Mouse (Mus musculus) thymus, adult 2 months (tissue): ENCODE data around the gene Gldc. TPM values are rescaled to one million over a fixed set of nuclear protein-coding genes. Genes with fewer than 3 reads are reported as not detected.

ENCODE experiments used
- DNase-seq: peaks from one replicate; pipeline ENCODE4 v3.0.0; 2021
- H3K27ac ChIP-seq: fragments of 200-500 bp; 2 replicates; pipeline ENCODE4 v1.5.1; 2012; ENCODE audit warnings: low read length, control low read depth; ENCODE audit not compliant: control insufficient read depth, insufficient read depth
- H3K27me3 ChIP-seq: fragments of 200-500 bp; 2 replicates; pipeline ENCODE4 v1.6.1; 2012; ENCODE audit warnings: mild to moderate bottlenecking, low read length, moderate library complexity, mixed read lengths; ENCODE audit not compliant: control insufficient read depth, insufficient read depth
- H3K36me3 ChIP-seq: fragments of 200-500 bp; 2 replicates; pipeline ENCODE4 v1.6.1; 2012; ENCODE audit warnings: mild to moderate bottlenecking, low read length, moderate library complexity; ENCODE audit not compliant: control insufficient read depth, insufficient read depth
- H3K4me1 ChIP-seq: fragments of 200-500 bp; replicated peaks from 2 replicates; pipeline ENCODE4 v1.6.1; 2012; ENCODE audit warnings: low read length; ENCODE audit not compliant: control insufficient read depth, insufficient read depth
- H3K4me3 ChIP-seq: fragments of 200-500 bp; 2 replicates; pipeline ENCODE4 v1.5.1; 2012; ENCODE audit warnings: mild to moderate bottlenecking, low read length, control low read depth, moderate library complexity; ENCODE audit not compliant: control insufficient read depth, insufficient read depth
- CTCF ChIP-seq: fragments of 200-500 bp; IDR thresholded peaks from 2 replicates; pipeline ENCODE4 v1.5.1; 2012; ENCODE audit warnings: mild to moderate bottlenecking, control low read depth, low read length, moderate library complexity, borderline replicate concordance; ENCODE audit not compliant: control insufficient read depth, poor library complexity, insufficient read depth; ENCODE audit errors: extremely low read depth
- POLR2A ChIP-seq: fragments of 200-500 bp; IDR thresholded peaks from 2 replicates; pipeline ENCODE4 v1.6.1; 2012; ENCODE audit warnings: mild to moderate bottlenecking, low read length, control low read depth, moderate library complexity; ENCODE audit not compliant: control insufficient read depth, poor library complexity, insufficient read depth; ENCODE audit errors: extremely low read depth
- WGBS: fragments of 180-500 bp; shearing (Covaris S2); methylation state at CpG from one replicate; pipeline ENCODE4 v1.1.7; 2018; 5-methylcytosine and 5-hydroxymethylcytosine counted together
- polyA plus RNA-seq: library from polyadenylated mRNA; depleted of rRNA; stranded (reverse); fragments of >200 nt; gene quantifications from 2 replicates; pipeline ENCODE4 v1.2.3, GENCODE M21; 2012

Gene Gldc
- polyA plus RNA-seq, 1 experiment = 0.13 TPM

- 81% methylated on average over 1 of the region's 1 CpGs for WGBS
- H3K4me3 ChIP-seq = no peak overlapping the region
- H3K27ac ChIP-seq = no peak overlapping the region
- H3K27me3 ChIP-seq = no peaks in the 10 kb centered on the region
- H3K4me1 ChIP-seq = no peaks in the 10 kb centered on the region
- DNase-seq = no peak
- H3K36me3 ChIP-seq = no peaks in the 10 kb centered on the region
- TF ChIP-seq CTCF (no peak), POLR2A (no peak)
These were observed 31.8 kb upstream of the Gldc start for GRCm38 (mm10) chr19:30206981-30207380.

DNA sequence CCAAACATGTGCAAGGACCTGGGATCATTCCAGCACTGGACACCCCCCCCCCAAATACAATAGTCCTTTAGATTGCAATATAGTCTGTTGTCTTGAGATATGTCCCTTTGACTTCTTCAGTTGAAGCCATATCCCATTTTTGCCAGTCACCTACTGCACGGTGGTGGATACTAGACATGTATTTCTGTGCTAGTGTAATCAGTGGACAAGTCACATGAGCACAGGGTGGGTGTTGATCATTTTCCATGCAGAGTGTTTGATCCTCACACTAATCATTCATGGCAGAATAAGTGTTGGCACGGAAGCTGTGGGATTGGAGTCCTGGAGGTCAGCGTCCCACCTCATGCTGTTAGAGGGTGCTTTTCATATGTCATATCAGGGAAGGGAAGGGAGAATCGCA is 30.6 kb upstream of the Gldc start:
- Histone ChIP-seq H3K27me3 (no peaks in the 10 kb centered on the region), H3K4me3 (no peak overlapping the region), H3K36me3 (no peaks in the 10 kb centered on the region), H3K4me1 (no peaks in the 10 kb centered on the region), H3K27ac (no peak overlapping the region)
- TF ChIP-seq CTCF = no peak
- no peak for TF ChIP-seq POLR2A
- WGBS = 66% methylated on average over 4 of the region's 4 CpGs
- DNase-seq = no peak

GRCm38 (mm10) chr19:30205159-30205816 is 30.1 kb upstream of the Gldc start:
- H3K4me3 ChIP-seq = no peak overlapping the region
- peak; percentile 14 for DNase-seq
- no peak overlapping the region for H3K27ac ChIP-seq
- H3K27me3 ChIP-seq = no peaks in the 10 kb centered on the region
- H3K4me1 ChIP-seq = no peaks in the 10 kb centered on the region
- no peak for TF ChIP-seq POLR2A
- TF ChIP-seq CTCF = peak; percentile 14; the same call in 1 of the 2 replicates
- WGBS = 22% methylated on average over 12 of the region's 12 CpGs
- H3K36me3 ChIP-seq = no peaks in the 10 kb centered on the region

GRCm38 (mm10) chr19:30202177-30202576 is 26.9 kb upstream of the Gldc start:
- H3K36me3 ChIP-seq = no peaks in the 10 kb centered on the region
- H3K4me1 ChIP-seq = no peaks in the 10 kb centered on the region
- H3K27ac ChIP-seq = no peak overlapping the region
- WGBS = 94% methylated on average over 7 of the region's 7 CpGs
- no peaks in the 10 kb centered on the region for H3K27me3 ChIP-seq
- TF ChIP-seq POLR2A (no peak), CTCF (no peak)
- no peak overlapping the region for H3K4me3 ChIP-seq
- DNase-seq = no peak

DNA sequence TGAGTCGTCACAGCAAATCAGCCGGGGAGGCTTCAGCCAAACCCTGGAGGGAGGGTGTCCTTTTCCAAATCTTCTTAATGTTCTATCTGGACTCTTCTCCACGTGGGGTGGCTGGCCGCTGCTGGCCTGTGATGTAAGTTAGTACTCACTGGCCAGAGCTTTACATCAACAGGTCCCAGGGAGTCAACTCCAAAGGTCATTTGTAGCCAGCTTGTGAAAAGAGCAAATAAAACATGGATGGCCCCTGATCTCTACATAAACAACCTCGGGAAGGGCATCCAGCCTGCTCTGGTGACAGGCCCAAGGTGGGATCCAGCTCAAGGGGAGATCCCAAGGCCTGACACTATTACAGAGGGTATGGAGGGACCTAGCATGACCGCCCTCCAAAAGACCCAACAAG is 19.8 kb upstream of the Gldc start:
- TF ChIP-seq CTCF = no peak
- TF ChIP-seq POLR2A = no peak
- Histone ChIP-seq H3K27me3 (no peaks in the 10 kb centered on the region), H3K27ac (no peak overlapping the region), H3K4me1 (no peaks in the 10 kb centered on the region), H3K36me3 (no peaks in the 10 kb centered on the region), H3K4me3 (no peak overlapping the region)
- 86% methylated on average over 6 of the region's 6 CpGs for WGBS
- no peak for DNase-seq

GRCm38 (mm10) chr19:30187232-30187631 is 12.0 kb upstream of the Gldc start:
- TF ChIP-seq CTCF (no peak), POLR2A (no peak)
- no peak for DNase-seq
- no peaks in the 10 kb centered on the region for H3K36me3 ChIP-seq
- WGBS = 94% methylated on average over 2 of the region's 2 CpGs
- no peak overlapping the region for H3K4me3 ChIP-seq
- no peaks in the 10 kb centered on the region for H3K27me3 ChIP-seq
- H3K4me1 ChIP-seq = no peaks in the 10 kb centered on the region
- no peak overlapping the region for H3K27ac ChIP-seq

DNA sequence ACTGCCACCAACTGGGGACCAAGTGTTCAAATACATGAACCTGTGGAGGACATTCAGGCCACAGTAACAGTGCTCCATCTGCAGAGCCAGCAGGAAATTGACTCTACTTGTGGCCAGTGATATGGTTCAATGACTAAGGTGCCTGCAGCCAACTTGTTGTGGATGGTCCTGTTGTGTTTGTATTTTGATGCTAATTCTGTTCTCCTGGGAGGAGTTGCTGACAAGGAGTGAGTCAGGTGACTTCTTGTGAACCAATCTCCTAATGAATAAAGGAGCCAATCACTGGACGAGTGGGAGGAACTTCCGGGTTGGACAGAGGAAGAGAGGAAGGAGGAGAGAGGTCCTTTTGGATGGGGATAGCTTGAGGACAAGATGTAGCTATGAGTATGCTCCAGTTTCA is 10.3 kb upstream of the Gldc start:
- Histone ChIP-seq H3K27ac (no peak overlapping the region), H3K36me3 (no peaks in the 10 kb centered on the region), H3K4me3 (no peak overlapping the region), H3K4me1 (no peaks in the 10 kb centered on the region), H3K27me3 (no peaks in the 10 kb centered on the region)
- TF ChIP-seq CTCF = no peak
- no peak for TF ChIP-seq POLR2A
- DNase-seq = no peak
- WGBS = 87% methylated on average over 2 of the region's 2 CpGs
